Mouse (Mus musculus) cerebellum, adult 2 months (tissue): ENCODE data around the gene Nav3.

ENCODE experiments used
- CTCF ChIP-seq: fragments of 200-500 bp; IDR thresholded peaks from 2 replicates; pipeline ENCODE4 v1.5.1; 2011; ENCODE audit warnings: low read depth, mild to moderate bottlenecking, control low read depth, low read length, moderate library complexity, borderline replicate concordance; ENCODE audit not compliant: insufficient read depth
- POLR2A ChIP-seq: fragments of 200-500 bp; IDR thresholded peaks from 2 replicates; pipeline ENCODE4 v1.6.1; 2011; ENCODE audit warnings: low read length, control low read depth, borderline replicate concordance; ENCODE audit not compliant: insufficient read depth

DNA sequence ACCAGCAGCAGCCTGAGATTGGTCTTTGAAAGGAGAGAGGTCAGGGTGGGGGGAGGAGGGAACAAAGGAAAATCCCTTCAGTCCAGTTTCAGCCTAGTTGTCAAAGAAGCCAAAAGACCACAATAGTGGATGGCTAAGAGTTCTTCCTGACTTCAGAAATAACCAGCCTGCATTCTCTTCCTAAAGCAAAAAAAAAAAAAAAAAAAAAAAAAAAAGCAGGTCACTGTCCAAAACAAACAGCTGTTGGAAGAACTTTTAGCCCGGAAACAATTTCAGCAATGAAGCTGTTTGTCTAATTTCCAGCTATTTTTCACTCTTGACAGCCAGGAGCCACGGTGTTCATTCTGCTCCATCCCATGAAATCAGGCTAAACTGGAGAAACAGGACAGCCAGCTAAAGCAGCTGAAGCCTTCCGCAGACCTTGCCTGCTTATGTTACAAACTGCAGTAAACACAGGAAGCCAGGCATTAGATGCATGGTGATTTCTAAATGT, 455.2 kb downstream of the Nav3 start:
- TF ChIP-seq CTCF (no peak), POLR2A (no peak)
